Mouse (Mus musculus) MEL-GATA-1-ER (cell line): ENCODE results near the gene Gm8251.
"Not testable (repeated sequence)": the region's sequence is repeated elsewhere in the genome, so short reads cannot be mapped to it uniquely, and the experiment has no call there.

ENCODE experiments used
- DNase-seq: peaks from one replicate; pipeline ENCODE4 v3.0.0-alpha.2; 2012; ENCODE audit warnings: low read depth; ENCODE audit errors: extremely low read depth

Gm8251 gene

GRCm38 (mm10) chr1:44061836-44062235 is at the start of gene Gm8251:
Gm8251 (minus strand) TSS chr1:44061936.
- DNase-seq = no peak

DNA sequence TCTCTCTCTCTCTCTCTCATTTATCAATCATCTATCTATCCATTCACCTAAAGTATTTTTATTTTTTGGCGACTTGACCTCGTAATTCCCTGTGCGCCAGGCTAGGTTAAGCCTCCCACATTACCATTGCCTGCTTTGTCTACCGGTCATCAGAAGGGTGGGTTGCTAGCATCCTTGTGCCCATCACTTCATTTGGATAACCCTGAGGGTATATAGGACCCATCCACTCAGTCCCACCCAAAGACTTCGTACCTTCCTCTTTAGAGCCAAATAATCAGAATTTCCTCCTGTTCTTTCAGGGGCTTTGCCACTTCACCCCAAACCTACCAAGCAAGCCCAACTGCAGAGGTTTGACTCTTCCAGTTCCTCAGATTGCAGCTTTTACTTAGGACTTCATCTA is 41.2 kb upstream of the Gm8251 start:
- DNase-seq = peak; percentile 8

DNA sequence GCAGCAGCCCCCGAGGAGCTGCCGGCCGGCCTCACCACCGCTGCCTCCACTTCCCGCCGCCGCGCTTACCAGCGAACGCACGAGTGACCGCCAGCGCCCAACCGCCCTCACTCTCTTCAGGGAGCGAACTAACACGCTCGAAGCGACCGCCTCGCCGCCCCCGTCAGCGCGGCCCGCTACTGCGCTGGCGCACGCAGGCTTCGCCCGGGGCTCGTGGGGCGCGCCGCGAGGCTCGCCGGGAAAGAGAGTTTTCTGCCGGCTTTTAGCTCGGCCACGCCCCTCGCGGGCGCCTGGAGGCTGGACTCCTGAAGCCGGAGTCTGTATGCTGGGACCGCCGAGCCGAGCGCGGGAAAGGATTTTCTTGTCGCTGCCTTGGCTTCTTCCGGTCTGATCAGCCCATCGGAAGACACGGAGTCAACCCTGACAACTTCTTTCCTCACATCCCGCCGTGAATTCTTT is 40.6 kb upstream of the Gm8251 start, which contains the start of gene Tex30:
TSS of gene Tex30 (minus strand) at position 183 of the 459 bp plus-strand sequence.
- DNase-seq = peak; percentile 86

GRCm38 (mm10) chr1:44101448-44102225 is 39.9 kb upstream of the Gm8251 start:
- peak; percentile 49 for DNase-seq

GRCm38 (mm10) chr1:44064625-44065024 is 2.9 kb upstream of the Gm8251 start:
- DNase-seq = peak; percentile 41

DNA sequence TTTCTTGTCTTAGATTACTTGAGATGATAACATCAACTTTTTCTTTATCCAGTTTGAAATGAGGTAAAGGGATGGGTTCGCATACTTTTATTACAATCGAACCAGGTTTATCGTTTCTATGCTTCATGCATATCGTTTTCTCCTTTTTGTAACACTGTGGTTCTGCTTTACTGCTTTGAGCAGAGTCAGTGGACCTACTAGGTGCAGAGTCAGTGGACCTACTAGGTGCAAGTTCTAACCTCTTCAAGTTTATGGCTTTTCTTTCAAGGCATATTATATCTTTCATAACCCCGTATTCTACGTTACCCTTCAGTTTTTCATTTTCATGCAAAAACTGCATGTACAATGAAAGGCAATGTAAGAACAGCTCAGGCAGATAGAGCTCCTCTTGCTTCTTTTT is 1.7 kb upstream of the Gm8251 start:
- no peak for DNase-seq

GRCm38 (mm10) chr1:44057805-44058204 is 3.9 kb downstream of the Gm8251 start:
- no peak for DNase-seq

DNA sequence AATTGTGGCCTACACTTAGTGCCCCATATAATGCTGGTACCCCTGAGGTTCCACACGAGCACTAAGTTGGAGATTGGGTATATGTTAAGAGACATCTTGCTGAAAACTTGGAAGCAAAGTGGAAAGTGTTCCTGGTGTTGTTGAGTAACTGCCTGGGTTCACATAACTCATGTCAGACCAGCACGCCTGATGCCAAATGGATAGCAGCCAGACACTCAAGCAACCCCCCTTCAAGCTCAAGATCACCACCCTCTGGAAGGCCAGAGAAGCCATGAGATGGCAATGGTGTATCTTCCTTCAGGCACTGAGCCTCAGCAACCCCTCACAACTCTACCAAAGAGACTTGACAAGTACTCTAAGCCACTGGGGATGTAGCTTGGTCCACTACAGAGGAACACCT is 15.2 kb downstream of the Gm8251 start:
- DNase-seq = no peak

- DNase-seq = not testable (repeated sequence)
Measured at GRCm38 (mm10) chr1:44045689-44046088, 16.0 kb downstream of the Gm8251 start.

GRCm38 (mm10) chr1:44042555-44042915 is 19.2 kb downstream of the Gm8251 start:
- DNase-seq = no peak

DNA sequence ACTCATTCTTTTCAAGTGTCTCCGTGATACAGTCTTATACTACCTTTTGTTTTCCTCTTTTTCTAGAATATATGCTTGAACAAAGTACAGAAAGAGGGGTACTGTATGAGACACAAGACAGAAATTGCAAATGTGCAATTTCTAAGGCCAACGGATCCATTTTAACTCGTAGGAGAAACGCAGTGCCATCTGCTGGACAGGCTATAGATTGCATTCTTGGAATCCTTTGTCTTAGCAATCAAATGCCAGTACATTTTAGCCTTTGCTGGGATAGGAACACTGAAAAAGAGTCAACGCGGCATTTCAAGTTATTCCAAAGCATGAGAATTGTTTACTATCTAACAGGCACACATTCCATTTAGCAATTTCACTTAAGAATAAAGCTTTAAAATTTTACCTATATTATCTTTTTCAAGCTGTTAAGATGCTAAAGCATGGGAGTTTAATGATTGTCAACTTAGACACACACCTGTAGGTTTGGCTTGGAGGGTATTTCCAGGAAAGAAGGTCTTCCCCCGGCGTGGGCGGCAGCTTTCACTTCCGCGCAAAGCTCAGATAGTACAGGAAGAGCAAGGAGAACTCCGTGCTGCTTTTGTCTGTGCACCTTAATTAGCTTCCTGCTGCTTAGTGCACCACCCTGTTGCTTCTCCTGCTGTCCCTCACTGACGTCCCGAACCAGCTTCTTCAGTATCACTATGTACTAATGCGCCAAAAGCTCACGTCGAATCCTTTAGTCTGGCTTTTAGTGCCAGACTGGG is 19.8 kb downstream of the Gm8251 start:
- peak; percentile 57 for DNase-seq

GRCm38 (mm10) chr1:44032948-44033347 is 28.8 kb downstream of the Gm8251 start:
- no peak for DNase-seq

DNA sequence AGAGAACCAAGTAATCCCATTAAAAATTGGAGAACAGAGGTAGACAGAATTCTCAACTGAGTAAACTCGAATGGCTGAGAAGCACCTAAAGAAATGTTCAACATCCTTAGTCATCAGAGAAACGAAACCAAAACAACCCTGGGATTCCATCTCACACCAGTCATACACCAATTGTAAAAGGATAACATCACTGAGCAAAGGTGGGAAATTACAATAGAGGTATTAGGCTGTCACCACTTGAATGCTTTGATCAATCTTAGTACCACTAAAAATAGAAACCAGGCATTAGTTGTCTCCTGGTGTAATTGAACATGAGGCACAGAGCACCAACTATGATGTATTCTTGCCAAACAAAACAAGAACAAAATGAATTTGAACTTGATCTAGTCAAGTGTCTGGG is 29.5 kb downstream of the Gm8251 start:
- DNase-seq = no peak

GRCm38 (mm10) chr1:44027651-44028050 is 34.1 kb downstream of the Gm8251 start:
- DNase-seq = no peak

- no peak for DNase-seq
Measured at GRCm38 (mm10) chr1:44022656-44023055, 39.1 kb downstream of the Gm8251 start.

DNA sequence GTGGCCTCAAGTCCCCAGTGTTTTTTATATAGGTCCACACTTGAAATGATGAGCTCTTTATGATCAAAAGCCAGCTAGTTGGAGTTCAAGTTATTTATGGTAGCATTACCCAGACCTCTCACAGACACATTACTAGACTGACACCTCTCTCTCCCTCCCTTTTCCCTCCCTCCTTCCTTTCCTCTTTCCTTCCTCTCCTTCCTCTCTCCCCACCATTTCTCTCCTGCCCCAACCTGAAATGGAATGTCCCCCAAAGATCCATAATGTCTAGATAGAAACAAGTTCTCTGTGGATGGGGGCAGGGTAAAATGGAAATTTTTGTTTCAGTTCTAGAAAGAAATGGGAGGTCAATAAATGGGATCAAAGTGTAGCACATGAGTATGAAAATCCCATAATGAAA is 41.8 kb downstream of the Gm8251 start, which contains the start of gene Mettl21c:
TSS of gene Mettl21c (minus strand) at position 101 of the 400 bp plus-strand sequence.
- DNase-seq = no peak

- no peak for DNase-seq
Measured at GRCm38 (mm10) chr1:44015556-44015955, 46.2 kb downstream of the Gm8251 start.
